Mouse (Mus musculus) kidney, adult 18-20 months (tissue): ENCODE results near the gene Pop4.
A peak's percentile ranks its signal among the peaks of the same experiment; 100 is the strongest.
"Not testable (repeated sequence)": the region's sequence is repeated elsewhere in the genome, so short reads cannot be mapped to it uniquely, and the experiment has no call there.

ENCODE experiments used
- DNase-seq: peaks from one replicate; pipeline ENCODE4 v3.0.0; 2021

The Pop4 gene

GRCm38 (mm10) chr7:38270703-38271510 is at the start of gene Pop4:
Gene Pop4 (minus strand): TSS chr7:38271423.
- peak; percentile 91 for DNase-seq

GRCm38 (mm10) chr7:38320641-38321040 is 49.4 kb upstream of the Pop4 start:
- no peak for DNase-seq

- not testable (repeated sequence) for DNase-seq
Observed at GRCm38 (mm10) chr7:38282192-38282591, 11.0 kb upstream of the Pop4 start.

GRCm38 (mm10) chr7:38272551-38272950 is 1.3 kb upstream of the Pop4 start:
- no peak for DNase-seq

GRCm38 (mm10) chr7:38271859-38272258 is 636 bp upstream of the Pop4 start:
- no peak for DNase-seq

GRCm38 (mm10) chr7:38271511-38271811 is 238 bp upstream of the Pop4 start:
- DNase-seq: no peak

GRCm38 (mm10) chr7:38267006-38267680 is 4.1 kb downstream of the Pop4 start:
- DNase-seq: peak; percentile 57

GRCm38 (mm10) chr7:38262406-38262805 is 8.8 kb downstream of the Pop4 start:
- peak; percentile 15 for DNase-seq

GRCm38 (mm10) chr7:38259631-38260030 is 11.6 kb downstream of the Pop4 start:
- DNase-seq: no peak

GRCm38 (mm10) chr7:38253441-38253840 is 17.8 kb downstream of the Pop4 start:
- no peak for DNase-seq

- DNase-seq: no peak
Observed at GRCm38 (mm10) chr7:38251494-38252216, 19.6 kb downstream of the Pop4 start.

- no peak for DNase-seq
Observed at GRCm38 (mm10) chr7:38242417-38242816, 28.8 kb downstream of the Pop4 start.

GRCm38 (mm10) chr7:38237140-38237539 is 34.1 kb downstream of the Pop4 start:
- no peak for DNase-seq

GRCm38 (mm10) chr7:38236400-38237105 is 34.7 kb downstream of the Pop4 start:
- no peak for DNase-seq

- no peak for DNase-seq
Observed at GRCm38 (mm10) chr7:38230285-38230684, 40.9 kb downstream of the Pop4 start.

GRCm38 (mm10) chr7:38228329-38228728 is 42.9 kb downstream of the Pop4 start:
- no peak for DNase-seq

GRCm38 (mm10) chr7:38227900-38228298 is 43.3 kb downstream of the Pop4 start, which contains the start of gene Plekhf1:
Gene Plekhf1 (minus strand): TSS chr7:38228016.
- peak; percentile 96 for DNase-seq

GRCm38 (mm10) chr7:38227181-38227899 is 43.9 kb downstream of the Pop4 start:
- peak; percentile 81 for DNase-seq

GRCm38 (mm10) chr7:38226226-38226625 is 45.0 kb downstream of the Pop4 start:
- DNase-seq: no peak

GRCm38 (mm10) chr7:38224577-38225369 is 46.5 kb downstream of the Pop4 start:
- peak; percentile 45 for DNase-seq

GRCm38 (mm10) chr7:38220866-38221265 is 50.4 kb downstream of the Pop4 start:
- DNase-seq: no peak
